Mouse (Mus musculus): ENCODE data around the gene Gm11077.

DNA sequence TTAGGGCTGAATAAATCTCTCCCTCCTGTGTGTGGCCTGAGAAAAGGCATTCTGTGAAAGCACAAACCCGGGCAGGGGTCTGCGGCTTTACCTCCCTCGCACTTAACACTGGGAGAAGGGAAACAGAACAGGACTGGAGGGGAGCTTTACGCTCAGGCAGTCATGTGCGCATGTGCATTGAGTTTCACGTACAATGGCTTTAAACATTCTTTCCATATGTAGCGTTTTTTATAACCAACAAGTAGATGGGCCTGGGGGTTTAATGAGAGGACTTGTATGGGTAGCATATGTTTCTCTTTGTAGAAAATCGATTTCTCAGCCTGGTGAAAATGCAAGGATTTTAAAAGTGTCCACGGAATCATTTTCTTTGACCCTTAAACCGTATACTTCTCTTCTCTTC lies 24.0 kb upstream of the Gm11077 start:
- no peak for TF ChIP-seq EP300 (optimal IDR thresholded peaks at IDR 0.05)
- TF ChIP-seq CTCF (IDR thresholded peaks at IDR 0.05; ENCODE audit: low read depth), result no peak

All from stomach, postnatal 0 days (tissue).